Mouse (Mus musculus): Measurements from ENCODE around the gene Rab9.

The Rab9 gene

DNA sequence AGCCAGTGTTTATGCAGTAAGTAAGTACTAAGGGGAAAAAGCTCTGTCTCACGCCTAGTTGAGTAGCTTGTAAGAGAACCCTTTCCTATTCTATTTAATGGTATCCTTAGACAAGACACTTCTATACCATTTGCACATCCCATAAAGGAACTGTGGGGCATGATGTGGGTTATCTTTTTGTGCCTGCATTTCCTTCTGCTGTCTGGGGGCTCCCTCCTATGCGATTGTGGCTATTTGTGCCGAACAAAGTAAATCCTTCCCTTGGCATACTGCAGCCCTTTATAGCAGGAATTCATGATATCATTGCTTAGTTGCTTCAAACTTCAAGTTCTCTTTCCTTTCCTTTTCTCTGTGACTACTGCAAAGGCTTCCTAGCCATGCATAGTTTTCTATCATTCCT, 35.1 kb downstream of the Rab9 start:
- DNase-seq, result no peak

DNA sequence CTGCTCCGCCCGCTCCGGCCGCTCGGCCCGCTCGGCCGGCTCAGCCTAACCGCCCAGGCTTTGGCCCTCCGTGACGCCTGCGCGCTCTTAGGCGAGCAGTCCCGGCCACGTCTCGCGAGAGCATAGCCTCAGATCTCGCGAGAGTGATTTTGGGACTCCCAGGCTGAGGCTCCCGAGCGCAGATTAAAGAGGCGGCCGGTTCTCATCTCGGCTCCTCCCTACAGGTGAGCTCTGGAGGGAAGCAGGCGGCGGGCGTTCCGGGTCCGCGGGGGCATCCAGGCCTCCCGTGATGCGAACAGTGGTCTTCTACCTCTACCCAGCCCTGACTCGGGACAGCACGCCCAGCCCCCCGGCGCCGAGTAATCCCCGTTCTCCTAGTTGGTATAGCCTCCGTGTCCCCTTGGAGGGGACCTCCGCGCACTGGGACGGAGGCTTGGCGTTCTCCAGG, 39.0 kb downstream of the Rab9 start, which contains the start of gene Ofd1:
Gene Ofd1 (minus strand): TSS at position 89 of the 448 bp plus-strand sequence.
- peak; percentile 93 to 95 for DNase-seq

DNA sequence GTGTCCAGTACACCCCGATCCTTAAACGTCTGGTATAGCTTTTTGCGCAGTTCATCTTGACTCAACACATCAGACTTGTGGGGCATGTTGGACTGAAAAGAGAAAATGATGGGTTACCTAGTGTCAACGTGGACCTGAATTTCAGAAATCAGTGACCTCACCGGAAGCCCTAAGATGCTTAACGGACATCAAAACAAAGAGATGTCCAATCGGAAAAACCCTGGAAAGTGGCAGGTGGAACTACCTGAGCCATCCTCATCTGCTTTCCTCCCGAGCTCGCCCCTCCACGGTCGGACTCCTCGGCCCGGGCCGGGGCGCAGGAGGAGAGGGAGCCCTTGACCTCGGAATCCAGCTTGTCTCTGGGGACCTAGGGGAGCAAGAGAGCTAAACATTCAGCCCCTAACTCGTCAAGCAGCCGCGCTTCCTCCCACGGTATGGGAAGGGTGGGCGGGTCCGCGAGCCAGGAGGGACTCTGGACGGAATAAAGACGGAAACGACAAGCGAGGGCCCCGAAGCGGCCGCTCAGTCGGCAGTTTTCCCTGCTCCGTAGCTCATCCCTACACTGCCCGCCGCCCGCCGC, 39.5 kb downstream of the Rab9 start, which contains the start of gene Trappc2:
Gene Trappc2 (plus strand): TSS at position 539 of the 580 bp plus-strand sequence.
- no peak for DNase-seq

- no peak for DNase-seq
Observed at GRCm38 (mm10) chrX:166434812-166435211, 44.9 kb downstream of the Rab9 start.

- DNase-seq, result peak; percentile 59 to 64
Observed at GRCm38 (mm10) chrX:166416196-166416595, 63.5 kb downstream of the Rab9 start.

DNA sequence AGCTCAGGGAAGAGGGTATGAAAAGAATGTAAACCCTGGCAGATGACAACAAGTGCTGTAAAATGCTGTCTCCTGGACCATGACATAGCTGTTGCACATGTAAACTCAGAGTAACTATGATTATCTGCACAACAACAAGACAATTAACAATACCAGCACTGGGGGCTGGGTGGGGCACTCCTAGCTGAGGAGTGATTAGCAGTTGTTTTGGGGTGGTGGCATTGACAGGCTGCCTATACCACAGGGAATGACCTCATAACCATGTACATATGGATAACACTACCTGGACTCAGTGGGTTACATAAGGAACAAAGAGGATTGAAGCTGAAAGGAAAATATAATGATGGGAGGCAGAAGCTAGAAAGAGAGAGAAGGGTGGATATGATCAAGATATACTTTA, 71.8 kb downstream of the Rab9 start:
- DNase-seq, result no peak

Measured in cerebellum, postnatal 10 days (tissue).